Mouse (Mus musculus) hindbrain, embryonic 15.5 days (tissue): ENCODE results near the gene Smchd1. TPM values are rescaled to one million over a fixed set of nuclear protein-coding genes. Genes with fewer than 3 reads are reported as not detected.
"Not testable (repeated sequence)": the region's sequence is repeated elsewhere in the genome, so short reads cannot be mapped to it uniquely, and the experiment has no call there.

ENCODE experiments used
- ATAC-seq: fragments of 200-750 bp; cut with Nextera tagmentation; 2 replicates; pipeline ENCODE4 v1.8.0; 2017; ENCODE audit warnings: low read depth, moderate number of reproducible peaks, moderate TSS enrichment; ENCODE audit not compliant: low FRiP score
- H3K27ac ChIP-seq: fragments of 300-500 bp; sonication (generic); replicated peaks from 2 replicates; pipeline ENCODE4 v1.5.1; 2015; ENCODE audit warnings: mild to moderate bottlenecking, inconsistent platforms
- H3K27me3 ChIP-seq: fragments of 300-500 bp; sonication (generic); 2 replicates; pipeline ENCODE4 v1.6.1; 2015; ENCODE audit warnings: control low read depth, inconsistent platforms
- H3K36me3 ChIP-seq: fragments of 300-500 bp; sonication (generic); 2 replicates; pipeline ENCODE4 v1.6.1; 2015; ENCODE audit warnings: control low read depth, inconsistent platforms
- H3K4me1 ChIP-seq: fragments of 300-500 bp; sonication (generic); replicated peaks from 2 replicates; pipeline ENCODE4 v1.6.1; 2015; ENCODE audit warnings: control low read depth, inconsistent platforms
- H3K4me2 ChIP-seq: fragments of 300-500 bp; sonication (generic); 2 replicates; pipeline ENCODE4 v1.6.1; 2015; ENCODE audit warnings: moderate library complexity, mild to moderate bottlenecking, inconsistent platforms
- H3K4me3 ChIP-seq: fragments of 300-500 bp; sonication (generic); 2 replicates; pipeline ENCODE4 v1.5.1; 2015; ENCODE audit warnings: mild to moderate bottlenecking, inconsistent platforms
- H3K9ac ChIP-seq: fragments of 300-500 bp; sonication (generic); 2 replicates; pipeline ENCODE4 v1.6.1; 2015; ENCODE audit warnings: inconsistent platforms
- H3K9me3 ChIP-seq: fragments of 300-500 bp; sonication (generic); 2 replicates; pipeline ENCODE4 v1.6.1; 2016; ENCODE audit warnings: control low read depth, inconsistent platforms
- WGBS: fragments of 180-500 bp; shearing (Covaris S2); methylation state at CpG from one replicate; pipeline ENCODE4 v1.1.7; 2015; 5-methylcytosine and 5-hydroxymethylcytosine counted together
- polyA plus RNA-seq: library from polyadenylated mRNA; unstranded; fragments of >200 nt; fragmentation: Nextera tagmentation; extraction: Ambion mirVana; gene quantifications from 2 replicates; pipeline ENCODE4 v1.2.1, GENCODE M21; 2015

Smchd1 gene
- polyA plus RNA-seq, 1 experiment from 2014 or later = 44.0 TPM

- no peaks in the 10 kb centered on the region for H3K9me3 ChIP-seq
- no peak overlapping the region for H3K9ac ChIP-seq
- H3K4me3 ChIP-seq = no peak overlapping the region
- ATAC-seq = no peak
- no peaks in the 10 kb centered on the region for H3K27me3 ChIP-seq
- no peak overlapping the region for H3K27ac ChIP-seq
- peaks cover 7% of the 10 kb centered on the region for H3K4me1 ChIP-seq
- WGBS = 72% methylated on average over 5 of the region's 5 CpGs
- H3K4me2 ChIP-seq = no peak overlapping the region
- no peaks in the 10 kb centered on the region for H3K36me3 ChIP-seq
Observed at GRCm38 (mm10) chr17:71479381-71479901, 4.3 kb upstream of the Smchd1 start.

GRCm38 (mm10) chr17:71477481-71477880 is 2.3 kb upstream of the Smchd1 start:
- Histone ChIP-seq H3K9me3 (no peaks in the 10 kb centered on the region), H3K4me2 (no peak overlapping the region), H3K4me3 (no peak overlapping the region), H3K27ac (no peak overlapping the region), H3K9ac (no peak overlapping the region), H3K27me3 (no peaks in the 10 kb centered on the region), H3K36me3 (no peaks in the 10 kb centered on the region), H3K4me1 (peaks cover 18% of the 10 kb centered on the region)
- 98% methylated on average over 8 of the region's 8 CpGs for WGBS
- no peak for ATAC-seq

- Histone ChIP-seq H3K36me3 (no peaks in the 10 kb centered on the region), H3K4me1 (peaks cover 23% of the 10 kb centered on the region), H3K4me2 (peak overlapping the region; percentile 94), H3K4me3 (peak overlapping the region; percentile 94), H3K9ac (peak overlapping the region; percentile 92), H3K9me3 (no peaks in the 10 kb centered on the region), H3K27ac (peak overlapping the region; percentile 99), H3K27me3 (no peaks in the 10 kb centered on the region)
- no peak for ATAC-seq
- 75% methylated on average over 7 of the region's 7 CpGs for WGBS
Observed at GRCm38 (mm10) chr17:71476346-71477020, 1.3 kb upstream of the Smchd1 start.

- peak overlapping the region; percentile 94 for H3K4me2 ChIP-seq
- ATAC-seq = peak; percentile 87; the same call in 1 of the 2 replicates
- under 1% methylated on average over 31 of the region's 31 CpGs for WGBS
- no peaks in the 10 kb centered on the region for H3K36me3 ChIP-seq
- peak overlapping the region; percentile 99 for H3K27ac ChIP-seq
- H3K4me1 ChIP-seq = peaks cover 23% of the 10 kb centered on the region
- H3K4me3 ChIP-seq = peak overlapping the region; percentile 94
- H3K9me3 ChIP-seq = no peaks in the 10 kb centered on the region
- H3K27me3 ChIP-seq = no peaks in the 10 kb centered on the region
- peak overlapping the region; percentile 92 for H3K9ac ChIP-seq
Observed at GRCm38 (mm10) chr17:71475705-71476089, 554 bp upstream of the Smchd1 start.

GRCm38 (mm10) chr17:71474128-71474527 is 1.0 kb downstream of the Smchd1 start:
- WGBS = 20% methylated on average over 8 of the region's 8 CpGs
- H3K9me3 ChIP-seq = no peaks in the 10 kb centered on the region
- ATAC-seq = no peak
- peak overlapping the region; percentile 94 for H3K4me3 ChIP-seq
- H3K4me1 ChIP-seq = peaks cover 23% of the 10 kb centered on the region
- H3K4me2 ChIP-seq = peak overlapping the region; percentile 94
- peak overlapping the region; percentile 92 for H3K9ac ChIP-seq
- no peaks in the 10 kb centered on the region for H3K27me3 ChIP-seq
- peak overlapping the region; percentile 99; the same call in 1 of the 2 replicates for H3K27ac ChIP-seq
- H3K36me3 ChIP-seq = no peaks in the 10 kb centered on the region

GRCm38 (mm10) chr17:71471261-71471660 is 3.9 kb downstream of the Smchd1 start:
- no peak overlapping the region for H3K4me2 ChIP-seq
- no peaks in the 10 kb centered on the region for H3K27me3 ChIP-seq
- H3K4me1 ChIP-seq = peaks cover 20% of the 10 kb centered on the region
- no peak overlapping the region for H3K27ac ChIP-seq
- no peaks in the 10 kb centered on the region for H3K9me3 ChIP-seq
- no peak for ATAC-seq
- no peaks in the 10 kb centered on the region for H3K36me3 ChIP-seq
- H3K4me3 ChIP-seq = no peak overlapping the region
- H3K9ac ChIP-seq = no peak overlapping the region
- WGBS = 70% methylated on average over 2 of the region's 2 CpGs

- H3K9me3 ChIP-seq = no peaks in the 10 kb centered on the region
- ATAC-seq = no peak
- H3K4me2 ChIP-seq = no peak overlapping the region
- H3K4me1 ChIP-seq = no peaks in the 10 kb centered on the region
- no peak overlapping the region for H3K27ac ChIP-seq
- no peak overlapping the region for H3K4me3 ChIP-seq
- H3K36me3 ChIP-seq = 0 out of 2 replicates have a peak, but pooled peaks cover 2% of the 10 kb centered on the region
- no peak overlapping the region for H3K9ac ChIP-seq
- 96% methylated on average over 3 of the region's 3 CpGs for WGBS
- no peaks in the 10 kb centered on the region for H3K27me3 ChIP-seq
Observed at GRCm38 (mm10) chr17:71460312-71460711, 14.8 kb downstream of the Smchd1 start.

GRCm38 (mm10) chr17:71459818-71460217 is 15.3 kb downstream of the Smchd1 start, which contains the start of gene Gm4707:
Gm4707 (minus strand) TSS chr17:71459918.
- H3K4me1 ChIP-seq = no peaks in the 10 kb centered on the region
- no peaks in the 10 kb centered on the region for H3K27me3 ChIP-seq
- no peak within 1 kb of the TSS for H3K4me3 ChIP-seq
- no peak within 1 kb of the TSS for H3K4me2 ChIP-seq
- no peaks in the 10 kb centered on the region for H3K9me3 ChIP-seq
- H3K27ac ChIP-seq = no peak within 1 kb of the TSS
- WGBS = 100% methylated on average over 2 of the region's 2 CpGs
- no peak for ATAC-seq
- peaks cover 5% of the 10 kb centered on the region; the same call in 1 of the 2 replicates for H3K36me3 ChIP-seq
- no peak within 1 kb of the TSS for H3K9ac ChIP-seq

- ATAC-seq, H3K4me1 ChIP-seq, H3K4me3 ChIP-seq, H3K27ac ChIP-seq, H3K36me3 ChIP-seq, H3K9ac ChIP-seq, H3K9me3 ChIP-seq, H3K4me2 ChIP-seq, H3K27me3 ChIP-seq: not testable (repeated sequence)
- WGBS = 97% methylated on average over 6 of the region's 6 CpGs
Observed at GRCm38 (mm10) chr17:71457361-71457760, 17.8 kb downstream of the Smchd1 start.

GRCm38 (mm10) chr17:71445191-71445590 is 30.0 kb downstream of the Smchd1 start:
- no peak overlapping the region for H3K4me3 ChIP-seq
- H3K36me3 ChIP-seq = peaks cover 23% of the 10 kb centered on the region
- no peaks in the 10 kb centered on the region for H3K27me3 ChIP-seq
- no peaks in the 10 kb centered on the region for H3K9me3 ChIP-seq
- WGBS = 97% methylated on average over 6 of the region's 6 CpGs
- no peaks in the 10 kb centered on the region for H3K4me1 ChIP-seq
- H3K4me2 ChIP-seq = no peak overlapping the region
- no peak overlapping the region for H3K9ac ChIP-seq
- ATAC-seq = no peak
- no peak overlapping the region for H3K27ac ChIP-seq

GRCm38 (mm10) chr17:71444718-71445117 is 30.4 kb downstream of the Smchd1 start:
- H3K27ac ChIP-seq = no peak overlapping the region
- no peak overlapping the region for H3K4me2 ChIP-seq
- H3K9me3 ChIP-seq = no peaks in the 10 kb centered on the region
- no peak for ATAC-seq
- no peak overlapping the region for H3K4me3 ChIP-seq
- H3K27me3 ChIP-seq = no peaks in the 10 kb centered on the region
- H3K9ac ChIP-seq = no peak overlapping the region
- 91% methylated on average over 2 of the region's 2 CpGs for WGBS
- peaks cover 23% of the 10 kb centered on the region for H3K36me3 ChIP-seq
- H3K4me1 ChIP-seq = no peaks in the 10 kb centered on the region

- Histone ChIP-seq H3K27ac (no peak overlapping the region), H3K9ac (no peak overlapping the region), H3K4me2 (no peak overlapping the region), H3K9me3 (no peaks in the 10 kb centered on the region), H3K4me1 (no peaks in the 10 kb centered on the region), H3K36me3 (peaks cover 23% of the 10 kb centered on the region), H3K4me3 (no peak overlapping the region), H3K27me3 (no peaks in the 10 kb centered on the region)
- ATAC-seq = no peak
- WGBS = 93% methylated on average over 3 of the region's 3 CpGs
Observed at GRCm38 (mm10) chr17:71444126-71444525, 31.0 kb downstream of the Smchd1 start.
